Mouse (Mus musculus) limb, embryonic 13.5 days (tissue): Measurements from ENCODE around the gene Rasgrp3. TPM values are rescaled to one million over a fixed set of nuclear protein-coding genes. Genes with fewer than 3 reads are reported as not detected.

ENCODE experiments used
- ATAC-seq: fragments of 200-750 bp; cut with Nextera tagmentation; 2 replicates; pipeline ENCODE4 v1.8.0; 2017; ENCODE audit warnings: low read depth, moderate number of reproducible peaks, moderate TSS enrichment; ENCODE audit not compliant: low FRiP score
- H3K27ac ChIP-seq: fragments of 300-500 bp; sonication (generic); 2 replicates; pipeline ENCODE4 v1.5.1; 2015; ENCODE audit warnings: inconsistent platforms, mild to moderate bottlenecking, moderate library complexity
- H3K27me3 ChIP-seq: fragments of 300-500 bp; sonication (generic); 2 replicates; pipeline ENCODE4 v1.6.1; 2015; ENCODE audit warnings: mild to moderate bottlenecking, inconsistent platforms
- H3K36me3 ChIP-seq: fragments of 300-500 bp; sonication (generic); 2 replicates; pipeline ENCODE4 v1.6.1; 2015; ENCODE audit warnings: inconsistent platforms, mild to moderate bottlenecking, moderate library complexity
- H3K4me1 ChIP-seq: fragments of 300-500 bp; sonication (generic); 2 replicates; pipeline ENCODE4 v1.6.1; 2015; ENCODE audit warnings: inconsistent platforms
- H3K4me2 ChIP-seq: fragments of 300-500 bp; sonication (generic); replicated peaks from 2 replicates; pipeline ENCODE4 v1.6.1; 2015; ENCODE audit warnings: inconsistent platforms, mild to moderate bottlenecking, moderate library complexity
- H3K4me3 ChIP-seq: fragments of 300-500 bp; sonication (generic); 2 replicates; pipeline ENCODE4 v1.5.1; 2015; ENCODE audit warnings: moderate library complexity, mild to moderate bottlenecking, inconsistent platforms
- H3K9ac ChIP-seq: fragments of 300-500 bp; sonication (generic); 2 replicates; pipeline ENCODE4 v1.6.1; 2015; ENCODE audit warnings: mild to moderate bottlenecking, inconsistent platforms
- H3K9me3 ChIP-seq: fragments of 300-500 bp; sonication (generic); 2 replicates; pipeline ENCODE4 v1.6.1; 2016; ENCODE audit warnings: inconsistent platforms
- WGBS: fragments of 180-500 bp; shearing (Covaris S2); methylation state at CpG from one replicate; pipeline ENCODE4 v1.1.7; 2015; 5-methylcytosine and 5-hydroxymethylcytosine counted together
- polyA plus RNA-seq: library from polyadenylated mRNA; unstranded; fragments of >200 nt; fragmentation: Nextera tagmentation; extraction: Ambion mirVana; gene quantifications from 2 replicates; pipeline ENCODE4 v1.2.1, GENCODE M21; 2015

Gene Rasgrp3
- polyA plus RNA-seq, 1 experiment from 2014 or later, result 10.6 TPM

GRCm38 (mm10) chr17:75476736-75477416 lies 41.2 kb downstream of the Rasgrp3 start:
- no peak overlapping the region for H3K4me2 ChIP-seq
- WGBS, result 70% methylated on average over 4 of the region's 4 CpGs
- H3K4me1 ChIP-seq, result peaks cover 10% of the 10 kb centered on the region
- H3K9me3 ChIP-seq, result no peaks in the 10 kb centered on the region
- no peak overlapping the region for H3K4me3 ChIP-seq
- ATAC-seq, result no peak
- H3K27me3 ChIP-seq, result no peaks in the 10 kb centered on the region
- H3K9ac ChIP-seq, result no peak overlapping the region
- H3K36me3 ChIP-seq, result no peaks in the 10 kb centered on the region
- H3K27ac ChIP-seq, result no peak overlapping the region

GRCm38 (mm10) chr17:75477655-75478054 lies 42.0 kb downstream of the Rasgrp3 start:
- peaks cover 3% of the 10 kb centered on the region for H3K4me1 ChIP-seq
- WGBS, result 54% methylated on average over 3 of the region's 3 CpGs
- no peaks in the 10 kb centered on the region for H3K36me3 ChIP-seq
- no peak overlapping the region for H3K27ac ChIP-seq
- H3K4me2 ChIP-seq, result no peak overlapping the region
- H3K9ac ChIP-seq, result no peak overlapping the region
- H3K27me3 ChIP-seq, result no peaks in the 10 kb centered on the region
- H3K4me3 ChIP-seq, result no peak overlapping the region
- ATAC-seq, result no peak
- H3K9me3 ChIP-seq, result no peaks in the 10 kb centered on the region

GRCm38 (mm10) chr17:75478836-75479235 lies 43.1 kb downstream of the Rasgrp3 start:
- H3K9ac ChIP-seq, result no peak overlapping the region
- H3K4me3 ChIP-seq, result no peak overlapping the region
- no peak overlapping the region for H3K27ac ChIP-seq
- ATAC-seq, result no peak
- H3K36me3 ChIP-seq, result no peaks in the 10 kb centered on the region
- no peaks in the 10 kb centered on the region for H3K9me3 ChIP-seq
- H3K4me2 ChIP-seq, result no peak overlapping the region
- H3K27me3 ChIP-seq, result no peaks in the 10 kb centered on the region
- 78% methylated on average over 1 of the region's 1 CpGs for WGBS
- no peaks in the 10 kb centered on the region for H3K4me1 ChIP-seq

GRCm38 (mm10) chr17:75479663-75480062 lies 44.0 kb downstream of the Rasgrp3 start:
- Histone ChIP-seq H3K9me3 (no peaks in the 10 kb centered on the region), H3K27me3 (no peaks in the 10 kb centered on the region), H3K4me1 (no peaks in the 10 kb centered on the region), H3K27ac (no peak overlapping the region), H3K36me3 (no peaks in the 10 kb centered on the region), H3K9ac (no peak overlapping the region), H3K4me3 (no peak overlapping the region), H3K4me2 (no peak overlapping the region)
- 93% methylated on average over 2 of the region's 2 CpGs for WGBS
- ATAC-seq, result no peak

- Histone ChIP-seq H3K4me1 (no peaks in the 10 kb centered on the region), H3K27ac (no peak overlapping the region), H3K36me3 (no peaks in the 10 kb centered on the region), H3K9ac (no peak overlapping the region), H3K4me3 (no peak overlapping the region), H3K4me2 (no peak overlapping the region), H3K27me3 (no peaks in the 10 kb centered on the region), H3K9me3 (no peaks in the 10 kb centered on the region)
- no peak for ATAC-seq
- 81% methylated on average over 3 of the region's 3 CpGs for WGBS
Measured at GRCm38 (mm10) chr17:75480379-75480778, 44.7 kb downstream of the Rasgrp3 start.

- no peak overlapping the region for H3K27ac ChIP-seq
- WGBS, result 80% methylated on average over 3 of the region's 3 CpGs
- H3K27me3 ChIP-seq, result no peaks in the 10 kb centered on the region
- ATAC-seq, result no peak
- no peaks in the 10 kb centered on the region for H3K36me3 ChIP-seq
- H3K9me3 ChIP-seq, result no peaks in the 10 kb centered on the region
- no peaks in the 10 kb centered on the region for H3K4me1 ChIP-seq
- H3K4me2 ChIP-seq, result no peak overlapping the region
- H3K4me3 ChIP-seq, result no peak overlapping the region
- H3K9ac ChIP-seq, result no peak overlapping the region
Measured at GRCm38 (mm10) chr17:75486205-75486604, 50.5 kb downstream of the Rasgrp3 start.

GRCm38 (mm10) chr17:75495213-75495612 lies 59.5 kb downstream of the Rasgrp3 start:
- Histone ChIP-seq H3K27me3 (no peaks in the 10 kb centered on the region), H3K4me3 (no peak overlapping the region), H3K27ac (no peak overlapping the region), H3K4me2 (no peak overlapping the region), H3K4me1 (no peaks in the 10 kb centered on the region), H3K9ac (no peak overlapping the region), H3K36me3 (no peaks in the 10 kb centered on the region), H3K9me3 (no peaks in the 10 kb centered on the region)
- ATAC-seq, result no peak
- WGBS, result 85% methylated on average over 4 of the region's 4 CpGs

- Histone ChIP-seq H3K27ac (no peak overlapping the region), H3K4me3 (no peak overlapping the region), H3K9ac (no peak overlapping the region), H3K4me2 (no peak overlapping the region), H3K36me3 (no peaks in the 10 kb centered on the region), H3K27me3 (no peaks in the 10 kb centered on the region), H3K9me3 (no peaks in the 10 kb centered on the region), H3K4me1 (no peaks in the 10 kb centered on the region)
- ATAC-seq, result no peak
- WGBS, result 73% methylated on average over 6 of the region's 6 CpGs
Measured at GRCm38 (mm10) chr17:75498241-75498651, 62.5 kb downstream of the Rasgrp3 start.

GRCm38 (mm10) chr17:75503031-75503430 lies 67.3 kb downstream of the Rasgrp3 start:
- Histone ChIP-seq H3K36me3 (no peaks in the 10 kb centered on the region), H3K9ac (no peak overlapping the region), H3K27ac (no peak overlapping the region), H3K9me3 (no peaks in the 10 kb centered on the region), H3K4me1 (no peaks in the 10 kb centered on the region), H3K4me3 (no peak overlapping the region), H3K4me2 (no peak overlapping the region), H3K27me3 (no peaks in the 10 kb centered on the region)
- no peak for ATAC-seq
- WGBS, result 86% methylated on average over 3 of the region's 3 CpGs

GRCm38 (mm10) chr17:75505053-75505452 lies 69.4 kb downstream of the Rasgrp3 start:
- Histone ChIP-seq H3K4me3 (no peak overlapping the region), H3K36me3 (no peaks in the 10 kb centered on the region), H3K9me3 (no peaks in the 10 kb centered on the region), H3K4me2 (no peak overlapping the region), H3K4me1 (no peaks in the 10 kb centered on the region), H3K27ac (no peak overlapping the region), H3K27me3 (no peaks in the 10 kb centered on the region), H3K9ac (no peak overlapping the region)
- no peak for ATAC-seq
- WGBS, result 85% methylated on average over 5 of the region's 5 CpGs

GRCm38 (mm10) chr17:75506097-75506675 lies 70.5 kb downstream of the Rasgrp3 start:
- no peak overlapping the region for H3K9ac ChIP-seq
- no peak overlapping the region for H3K4me2 ChIP-seq
- H3K27me3 ChIP-seq, result no peaks in the 10 kb centered on the region
- WGBS, result 87% methylated on average over 10 of the region's 10 CpGs
- H3K36me3 ChIP-seq, result no peaks in the 10 kb centered on the region
- H3K4me3 ChIP-seq, result no peak overlapping the region
- H3K27ac ChIP-seq, result no peak overlapping the region
- no peaks in the 10 kb centered on the region for H3K9me3 ChIP-seq
- no peak for ATAC-seq
- no peaks in the 10 kb centered on the region for H3K4me1 ChIP-seq

- Histone ChIP-seq H3K27me3 (no peaks in the 10 kb centered on the region), H3K36me3 (no peaks in the 10 kb centered on the region), H3K27ac (no peak overlapping the region), H3K4me1 (no peaks in the 10 kb centered on the region), H3K4me3 (no peak overlapping the region), H3K4me2 (no peak overlapping the region), H3K9ac (no peak overlapping the region), H3K9me3 (no peaks in the 10 kb centered on the region)
- ATAC-seq, result no peak
- 79% methylated on average over 10 of the region's 10 CpGs for WGBS
Measured at GRCm38 (mm10) chr17:75506708-75507641, 71.3 kb downstream of the Rasgrp3 start.
